Mouse (Mus musculus) heart, embryonic 16.5 days (tissue): ENCODE measurements around the gene Zswim7. TPM values are rescaled to one million over a fixed set of nuclear protein-coding genes. Genes with fewer than 3 reads are reported as not detected.

Experiments used
- ATAC-seq: fragments of 200-750 bp; cut with Nextera tagmentation; replicated peaks from 2 replicates; pipeline ENCODE4 v1.8.0; 2017; ENCODE audit warnings: moderate number of reproducible peaks; ENCODE audit not compliant: insufficient read depth, low FRiP score; ENCODE audit errors: extremely low read depth
- H3K27ac ChIP-seq: fragments of 300-500 bp; sonication (generic); 2 replicates; pipeline ENCODE4 v1.5.1; 2014; ENCODE audit warnings: mild to moderate bottlenecking, low read length, control low read depth, moderate library complexity
- H3K27me3 ChIP-seq: fragments of 300-500 bp; sonication (generic); 2 replicates; pipeline ENCODE4 v1.6.1; 2014; ENCODE audit warnings: low read length, mixed read lengths; ENCODE audit not compliant: control insufficient read depth, insufficient read depth
- H3K36me3 ChIP-seq: fragments of 300-500 bp; sonication (generic); 2 replicates; pipeline ENCODE4 v1.6.1; 2014; ENCODE audit not compliant: control insufficient read depth, insufficient read depth
- H3K4me1 ChIP-seq: fragments of 300-500 bp; sonication (generic); 2 replicates; pipeline ENCODE4 v1.6.1; 2014; ENCODE audit warnings: low read length, mixed read lengths; ENCODE audit not compliant: control insufficient read depth, insufficient read depth
- H3K4me2 ChIP-seq: fragments of 300-500 bp; sonication (generic); 2 replicates; pipeline ENCODE4 v1.6.1; 2014; ENCODE audit warnings: low read depth, mild to moderate bottlenecking, control low read depth, low read length
- H3K4me3 ChIP-seq: fragments of 300-500 bp; sonication (generic); 2 replicates; pipeline ENCODE4 v1.5.1; 2014; ENCODE audit warnings: mild to moderate bottlenecking, control low read depth, low read length
- H3K9ac ChIP-seq: fragments of 300-500 bp; sonication (generic); 2 replicates; pipeline ENCODE4 v1.6.1; 2014; ENCODE audit warnings: low read length, control low read depth
- H3K9me3 ChIP-seq: fragments of 300-500 bp; sonication (generic); replicated peaks from 2 replicates; pipeline ENCODE4 v1.6.1; 2016; ENCODE audit warnings: low read length; ENCODE audit not compliant: control insufficient read depth
- WGBS: fragments of 180-500 bp; shearing (Covaris S2); extraction: QIAGEN DNeasy Blood & Tissue Kit; methylation state at CpG from one replicate; pipeline ENCODE4 v1.1.7; 2014; 5-methylcytosine and 5-hydroxymethylcytosine counted together
- polyA plus RNA-seq: library from polyadenylated mRNA; unstranded; fragments of >200 nt; fragmentation: Nextera tagmentation; extraction: Ambion mirVana; gene quantifications from 2 replicates; pipeline ENCODE4 v1.2.1, GENCODE M21; 2015

The Zswim7 gene
- polyA plus RNA-seq, 1 experiment from 2014 or later, result 16.6 TPM

DNA sequence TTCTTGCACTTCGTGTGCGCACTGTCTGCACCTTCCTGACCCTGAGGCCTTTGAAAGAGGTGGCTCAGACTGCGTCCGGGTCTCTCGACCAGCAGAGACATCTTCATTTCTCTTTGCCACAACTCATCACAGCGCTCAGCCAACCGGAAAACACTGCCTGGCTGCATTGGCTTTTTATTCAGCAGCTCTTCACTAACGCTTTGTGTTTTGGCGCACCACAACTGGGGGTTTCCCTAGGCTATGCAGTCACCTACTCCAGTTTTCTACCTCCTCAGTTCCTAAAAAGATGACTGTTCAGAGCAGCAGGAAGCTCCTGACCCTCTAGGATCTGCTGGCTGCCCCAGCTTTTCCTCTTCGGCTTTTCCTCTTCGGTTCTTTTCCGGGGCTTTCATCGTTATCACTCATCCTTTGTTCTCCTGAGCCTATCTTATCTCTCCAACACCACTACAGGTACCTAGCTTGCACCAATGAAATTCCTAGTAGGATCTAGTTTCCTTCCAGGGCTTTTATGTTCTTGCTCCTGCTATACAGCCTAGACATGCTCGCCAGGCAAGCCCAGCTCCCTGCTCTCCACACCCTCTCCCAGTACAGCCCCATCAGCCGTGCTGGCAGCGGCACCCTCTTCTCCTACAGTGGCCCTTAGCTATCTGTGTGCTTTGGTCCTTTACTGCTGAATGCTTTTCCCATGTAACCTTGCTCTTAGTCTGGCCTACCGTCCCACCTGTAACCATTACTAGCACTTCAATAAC is 14.5 kb downstream of the Zswim7 start:
- H3K4me2 ChIP-seq, result no peak overlapping the region
- no peak overlapping the region for H3K4me3 ChIP-seq
- H3K9ac ChIP-seq, result no peak overlapping the region
- no peaks in the 10 kb centered on the region for H3K9me3 ChIP-seq
- H3K4me1 ChIP-seq, result no peaks in the 10 kb centered on the region
- no peaks in the 10 kb centered on the region for H3K36me3 ChIP-seq
- WGBS, result 52% methylated on average over 17 of the region's 17 CpGs
- H3K27ac ChIP-seq, result no peak overlapping the region
- no peak for ATAC-seq
- H3K27me3 ChIP-seq, result no peaks in the 10 kb centered on the region

DNA sequence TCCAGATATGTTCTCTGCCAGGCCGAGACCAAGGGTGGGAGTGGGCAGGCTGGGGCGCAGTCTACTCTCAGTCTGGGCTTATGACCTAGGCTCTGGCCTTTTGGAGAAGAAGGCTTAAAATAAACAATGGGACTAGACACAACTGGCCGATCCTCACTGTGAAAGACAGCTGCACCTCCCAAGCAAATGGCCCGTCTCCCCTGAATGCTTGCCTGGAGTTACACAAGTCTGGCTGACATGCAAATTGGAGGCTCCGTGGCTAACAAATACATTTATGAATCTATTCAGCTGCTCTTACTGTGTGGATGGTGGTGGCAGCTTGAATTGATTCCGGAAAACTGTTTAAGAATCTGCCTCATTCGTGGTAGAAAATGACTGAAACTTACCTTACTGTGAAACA is 15.5 kb downstream of the Zswim7 start:
- Histone ChIP-seq H3K9me3 (no peaks in the 10 kb centered on the region), H3K4me3 (no peak overlapping the region), H3K36me3 (no peaks in the 10 kb centered on the region), H3K27ac (no peak overlapping the region), H3K27me3 (no peaks in the 10 kb centered on the region), H3K4me2 (no peak overlapping the region), H3K9ac (no peak overlapping the region), H3K4me1 (no peaks in the 10 kb centered on the region)
- 84% methylated on average over 7 of the region's 7 CpGs for WGBS
- ATAC-seq, result no peak

DNA sequence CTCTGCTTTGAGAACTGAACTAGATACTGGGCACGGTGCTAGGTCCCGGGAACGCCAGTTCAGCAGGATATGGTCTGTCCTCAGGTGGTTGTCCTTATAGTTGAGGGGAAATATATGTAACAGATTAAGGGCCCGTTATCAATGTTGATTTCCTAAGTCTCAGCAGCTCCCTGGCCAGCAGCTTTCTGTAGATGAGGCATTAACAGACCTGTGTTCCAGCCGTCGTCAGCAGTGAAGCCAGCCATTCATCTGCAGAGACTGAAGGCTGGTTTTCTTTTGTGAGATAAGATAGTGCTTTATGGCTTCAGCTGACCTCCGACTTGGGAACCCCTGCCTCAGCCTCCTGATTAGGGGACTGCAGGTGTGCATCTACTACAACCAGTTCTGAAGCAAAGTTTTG is 17.2 kb downstream of the Zswim7 start:
- 37% methylated on average over 7 of the region's 7 CpGs for WGBS
- H3K27ac ChIP-seq, result no peak overlapping the region
- no peaks in the 10 kb centered on the region for H3K9me3 ChIP-seq
- H3K4me3 ChIP-seq, result no peak overlapping the region
- H3K4me2 ChIP-seq, result no peak overlapping the region
- no peaks in the 10 kb centered on the region for H3K27me3 ChIP-seq
- H3K36me3 ChIP-seq, result no peaks in the 10 kb centered on the region
- ATAC-seq, result no peak
- no peak overlapping the region for H3K9ac ChIP-seq
- no peaks in the 10 kb centered on the region for H3K4me1 ChIP-seq

DNA sequence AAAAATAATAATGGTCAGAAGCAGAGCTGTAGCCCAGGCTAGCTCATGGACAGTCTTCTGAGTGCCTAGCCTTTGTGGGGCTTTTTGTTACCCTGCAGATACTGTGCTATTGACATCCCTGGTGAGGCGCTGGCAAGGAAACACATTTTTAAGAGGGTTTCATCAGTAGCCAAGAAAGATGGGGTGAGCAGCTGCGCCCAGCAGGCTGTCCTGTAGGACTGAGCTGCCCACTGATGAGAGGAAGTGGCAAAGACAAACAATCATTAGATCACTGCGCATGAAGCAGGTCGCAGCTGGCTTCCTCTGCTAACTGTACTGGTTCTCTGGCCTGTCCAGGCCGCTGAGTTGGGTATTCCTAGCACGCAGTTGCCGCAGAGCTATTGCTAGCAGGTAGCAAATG is 17.6 kb downstream of the Zswim7 start:
- Histone ChIP-seq H3K9me3 (no peaks in the 10 kb centered on the region), H3K4me1 (no peaks in the 10 kb centered on the region), H3K27ac (no peak overlapping the region), H3K9ac (no peak overlapping the region), H3K27me3 (no peaks in the 10 kb centered on the region), H3K4me3 (no peak overlapping the region), H3K36me3 (no peaks in the 10 kb centered on the region), H3K4me2 (no peak overlapping the region)
- 70% methylated on average over 7 of the region's 7 CpGs for WGBS
- no peak for ATAC-seq

DNA sequence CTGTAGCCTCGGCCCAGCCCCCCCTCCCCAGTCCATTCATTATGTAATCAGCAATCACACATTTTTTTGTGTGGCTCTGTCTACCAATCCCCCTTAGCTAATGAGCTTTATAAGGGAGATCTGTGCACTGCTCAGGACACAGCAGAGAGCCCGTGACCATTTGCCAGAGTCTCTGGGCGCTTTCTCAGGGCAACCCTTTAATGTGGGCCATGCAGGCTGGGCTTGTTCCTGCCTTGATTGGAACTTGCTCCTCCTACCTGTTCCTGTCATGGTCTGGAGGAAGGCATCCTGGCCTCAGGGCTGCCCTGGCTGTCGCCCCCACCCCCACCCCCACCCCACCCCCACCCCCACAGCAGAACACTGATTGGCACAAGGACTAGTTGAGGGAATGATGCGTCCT is 22.0 kb downstream of the Zswim7 start:
- Histone ChIP-seq H3K36me3 (no peaks in the 10 kb centered on the region), H3K4me1 (no peaks in the 10 kb centered on the region), H3K9ac (no peak overlapping the region), H3K4me2 (no peak overlapping the region), H3K27ac (no peak overlapping the region), H3K27me3 (no peaks in the 10 kb centered on the region), H3K4me3 (no peak overlapping the region), H3K9me3 (no peaks in the 10 kb centered on the region)
- WGBS, result 52% methylated on average over 5 of the region's 5 CpGs
- no peak for ATAC-seq

DNA sequence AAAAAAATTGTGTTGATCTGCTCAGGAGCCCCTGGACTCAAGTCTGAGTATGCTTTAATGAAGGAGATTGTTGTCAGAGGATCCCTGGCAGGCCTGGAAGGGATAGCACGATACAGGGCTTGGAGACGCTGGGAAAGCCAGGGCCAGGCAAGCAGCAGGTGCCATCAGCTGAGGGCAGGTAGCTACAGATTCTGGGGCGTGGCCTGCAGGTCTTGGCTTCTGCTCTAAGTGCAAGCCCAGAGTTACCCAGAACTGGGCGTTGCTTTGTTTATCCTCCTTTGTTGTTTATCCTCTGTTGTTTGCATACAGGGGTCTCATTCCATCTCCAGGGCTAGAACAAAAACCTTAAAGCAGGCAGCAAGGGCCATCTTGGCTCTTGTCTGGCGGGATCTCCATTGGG is 27.8 kb downstream of the Zswim7 start:
- Histone ChIP-seq H3K36me3 (no peaks in the 10 kb centered on the region), H3K27ac (no peak overlapping the region), H3K4me3 (no peak overlapping the region), H3K4me1 (peaks cover 4% of the 10 kb centered on the region; the same call in 1 of the 2 replicates), H3K27me3 (peaks cover 20% of the 10 kb centered on the region), H3K9ac (no peak overlapping the region), H3K4me2 (no peak overlapping the region), H3K9me3 (no peaks in the 10 kb centered on the region)
- 74% methylated on average over 5 of the region's 5 CpGs for WGBS
- ATAC-seq, result no peak

DNA sequence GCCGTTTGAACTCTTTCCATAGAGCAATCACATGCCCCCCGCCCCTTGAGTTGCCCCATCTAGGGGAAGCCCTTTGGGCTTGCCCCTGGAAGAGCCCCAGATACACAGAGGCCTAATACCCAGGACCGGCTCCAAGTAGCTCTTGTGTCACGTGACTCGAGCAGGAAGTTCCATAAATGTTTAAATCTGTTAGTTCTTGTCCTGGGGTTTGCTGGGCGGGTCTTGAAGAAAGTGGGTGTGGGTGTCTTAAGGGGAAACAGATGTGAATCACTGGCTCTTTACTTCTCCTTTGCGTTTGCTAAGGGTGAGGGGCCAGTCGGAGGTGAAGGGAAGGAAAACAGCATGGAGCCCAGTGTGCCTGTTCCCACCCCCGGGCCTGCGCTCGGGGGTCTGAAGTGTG is 30.1 kb downstream of the Zswim7 start:
- no peak overlapping the region for H3K27ac ChIP-seq
- no peak overlapping the region for H3K4me2 ChIP-seq
- H3K36me3 ChIP-seq, result no peaks in the 10 kb centered on the region
- H3K27me3 ChIP-seq, result peaks cover 20% of the 10 kb centered on the region
- peaks cover 4% of the 10 kb centered on the region; the same call in 1 of the 2 replicates for H3K4me1 ChIP-seq
- no peak overlapping the region for H3K9ac ChIP-seq
- 57% methylated on average over 11 of the region's 11 CpGs for WGBS
- no peak overlapping the region for H3K4me3 ChIP-seq
- no peaks in the 10 kb centered on the region for H3K9me3 ChIP-seq
- no peak for ATAC-seq

DNA sequence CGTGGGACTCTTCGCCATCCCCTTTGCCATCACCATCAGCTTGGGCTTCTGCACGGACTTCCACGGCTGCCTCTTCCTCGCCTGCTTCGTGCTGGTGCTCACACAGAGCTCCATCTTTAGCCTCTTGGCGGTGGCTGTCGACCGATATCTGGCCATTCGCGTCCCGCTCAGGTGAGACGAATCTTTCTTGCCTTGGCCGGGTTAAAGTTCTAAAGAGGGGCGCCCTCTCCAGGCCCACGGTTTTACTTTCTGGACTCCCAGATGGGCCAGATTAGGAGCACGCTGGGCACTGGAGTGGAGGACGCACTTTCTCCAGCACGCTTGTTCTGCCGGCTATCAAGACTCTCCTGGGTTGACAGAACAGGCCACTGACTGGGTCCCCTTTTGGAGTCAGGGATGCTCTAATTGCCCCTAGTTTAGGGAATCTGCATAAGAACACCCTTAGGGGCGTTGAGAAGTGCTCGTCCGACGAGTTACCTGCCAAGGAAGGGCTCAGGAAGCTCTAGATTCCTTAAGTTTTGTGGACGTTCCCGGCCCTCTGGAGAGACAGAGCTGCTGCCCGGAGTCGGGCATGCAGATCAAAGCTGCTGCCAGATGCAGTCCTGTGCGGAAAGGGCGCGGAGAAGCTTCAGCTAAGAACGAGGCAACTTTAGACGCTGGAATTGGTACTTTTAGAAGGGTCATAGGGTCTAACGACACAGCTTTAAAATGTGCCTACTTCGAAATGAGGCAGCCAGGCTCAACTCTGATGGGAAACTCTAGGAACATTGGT is 31.7 kb downstream of the Zswim7 start:
- H3K4me2 ChIP-seq, result peak overlapping the region; percentile 88
- H3K4me3 ChIP-seq, result peak overlapping the region; percentile 67
- H3K4me1 ChIP-seq, result peaks cover 4% of the 10 kb centered on the region; the same call in 1 of the 2 replicates
- 0 out of 2 replicates have a peak, but pooled peaks cover 4% of the 10 kb centered on the region for H3K9me3 ChIP-seq
- WGBS, result 4% methylated on average over 35 of the region's 35 CpGs
- ATAC-seq, result peak; percentile 9; the same call in 1 of the 2 replicates
- no peak overlapping the region for H3K27ac ChIP-seq
- peak overlapping the region; percentile 51 for H3K9ac ChIP-seq
- H3K36me3 ChIP-seq, result no peaks in the 10 kb centered on the region
- peaks cover 20% of the 10 kb centered on the region for H3K27me3 ChIP-seq
